In genomic region chr8:104175848-104176527, GRCm38 (mm10) we compare ENCODE assay signal across 18 mouse cellular contexts. TPM values are rescaled to one million over a fixed set of nuclear protein-coding genes. Genes with fewer than 3 reads are reported as not detected.
DNase-seq lines count a peak whose midpoint lies in the region; ATAC-seq and TF ChIP-seq lines count a peak whose summit lies in the region.
"Had no signal": no experiment of that assay in that cellular context is flagged by ENCODE, and none has a peak within 500 bp of the region (broad histone marks: within the 10 kb centered on the region; RNA-seq: fewer than 3 reads in every experiment).

No protein-coding gene starts in this region.

- 0 out of 2 replicates have a peak, but pooled peaks have one; percentile 39 for ATAC-seq in heart, embryonic 11.5 days (replicated peaks; ENCODE audit: insufficient number of reproducible peaks, low FRiP score, low TSS enrichment)
- ATAC-seq in hindbrain, embryonic 16.5 days: no peak
- ATAC-seq in erythroid progenitor cell, adult 5-6 weeks (replicated peaks; ENCODE audit: low FRiP score, poor library complexity, severe bottlenecking): no peak
- ATAC-seq: intestine, embryonic 15.5 days; liver, postnatal 0 days had no signal

- no peaks in the 10 kb centered on the region for H3K9me3 ChIP-seq in heart, embryonic 11.5 days (replicated peaks; ENCODE audit: control insufficient read depth, low read length)
- H3K9me3 ChIP-seq in heart, embryonic 10.5 days: no peaks in the 10 kb centered on the region
- H3K9me3 ChIP-seq in CH12.LX (replicated peaks; ENCODE audit: low read length): peaks cover 4% of the 10 kb centered on the region
- no peaks in the 10 kb centered on the region for H3K9me3 ChIP-seq in hindbrain, embryonic 16.5 days (ENCODE audit: control insufficient read depth, low read length)
- H3K9me3 ChIP-seq: hindbrain, embryonic 12.5 days; intestine, embryonic 15.5 days; limb, embryonic 15.5 days; midbrain, embryonic 13.5 days had no signal

- dilution Hi-C loops in CH12.LX (cut with MboI; ENCODE audit: extremely low pct_ligation_motif_present, extremely low pct_unique_long_range_greater_than_20kb, low sequenced_read_pairs): no loop called here

- no peak for DNase-seq in heart, embryonic 10.5 days (ENCODE audit: low spot score)
- DNase-seq in 3T3-L1 (ENCODE audit: low read depth, low spot score): peak; percentile 16
- DNase-seq in CH12.LX (ENCODE audit: extremely low read depth): peak; percentile 45
- DNase-seq in lung, postnatal 10 days: peak; percentile 25
- DNase-seq: adrenal gland, postnatal 14 days; cerebellum, adult 9-11 months; gastrocnemius, postnatal 36 days; liver, postnatal 0 days; thymus, postnatal 4 days had no signal

- H3K9ac ChIP-seq in heart, embryonic 11.5 days (ENCODE audit: low read depth, low read length): no peak overlapping the region
- no peak overlapping the region for H3K9ac ChIP-seq in CH12.LX (ENCODE audit: insufficient read depth, low read depth)
- no peak overlapping the region for H3K9ac ChIP-seq in hindbrain, embryonic 16.5 days (ENCODE audit: low read depth, low read length)
- H3K9ac ChIP-seq: hindbrain, embryonic 12.5 days; intestine, embryonic 15.5 days; limb, embryonic 15.5 days; liver, postnatal 0 days; midbrain, embryonic 13.5 days had no signal

- in situ Hi-C loops in CH12.LX (cut with MboI; ENCODE audit: low pct_ligation_motif_present, low pct_unique_long_range_greater_than_20kb, low sequenced_read_pairs): no loop called here

- H3K4me3 ChIP-seq in heart, embryonic 11.5 days (ENCODE audit: low read depth, low read length): no peak overlapping the region
- H3K4me3 ChIP-seq in heart, embryonic 10.5 days: no peak overlapping the region
- H3K4me3 ChIP-seq in CH12.LX (replicated peaks in 1 of 3; ENCODE audit: low read depth in 2 of 3, low read length in 2 of 3, poor library complexity in 1 of 3): no peak overlapping the region
- H3K4me3 ChIP-seq in hindbrain, embryonic 16.5 days (ENCODE audit: low read length): no peak overlapping the region
- H3K4me3 ChIP-seq: erythroblast, embryonic 14.5 days; hindbrain, embryonic 12.5 days; intestine, embryonic 15.5 days; limb, embryonic 15.5 days; midbrain, embryonic 13.5 days had no signal

- H3K27ac ChIP-seq in heart, embryonic 11.5 days (ENCODE audit: low read depth, low read length): no peak overlapping the region
- no peak overlapping the region for H3K27ac ChIP-seq in heart, embryonic 10.5 days
- H3K27ac ChIP-seq in CH12.LX (ENCODE audit: insufficient read depth, low read depth): no peak overlapping the region
- no peak overlapping the region for H3K27ac ChIP-seq in hindbrain, embryonic 16.5 days (ENCODE audit: low read depth, low read length)
- H3K27ac ChIP-seq: hindbrain, embryonic 12.5 days; intestine, embryonic 15.5 days; kidney, postnatal 0 days; limb, embryonic 15.5 days; midbrain, embryonic 13.5 days had no signal

- 44% methylated on average over 8 of the region's 8 CpGs for WGBS in heart, embryonic 11.5 days (ENCODE audit: insufficient replicate concordance)
- 46% methylated on average over 8 of the region's 8 CpGs for WGBS in heart, embryonic 10.5 days
- whole genome bisulfite sequencing in hindbrain, embryonic 16.5 days: 86% methylated on average over 8 of the region's 8 CpGs

- H3K4me1 ChIP-seq in heart, embryonic 11.5 days (ENCODE audit: control insufficient read depth, insufficient read depth, low read length): no peaks in the 10 kb centered on the region
- peaks cover 11% of the 10 kb centered on the region for H3K4me1 ChIP-seq in heart, embryonic 10.5 days
- peaks cover 9 to 19% of the 10 kb centered on the region in 2 experiments for H3K4me1 ChIP-seq in CH12.LX (ENCODE audit: control insufficient read depth in 1 of 2, insufficient read depth in 2 of 2)
- H3K4me1 ChIP-seq in hindbrain, embryonic 16.5 days (ENCODE audit: control insufficient read depth, insufficient read depth, low read depth, low read length): no peaks in the 10 kb centered on the region; the same call in 1 of the 2 replicates

- peaks cover 33% of the 10 kb centered on the region for H3K27me3 ChIP-seq in heart, embryonic 11.5 days (ENCODE audit: control insufficient read depth, insufficient read depth, low read length)
- peaks cover 45% of the 10 kb centered on the region for H3K27me3 ChIP-seq in heart, embryonic 10.5 days (ENCODE audit: insufficient read depth, poor library complexity, severe bottlenecking)
- H3K27me3 ChIP-seq in CH12.LX (replicated peaks): peaks cover 8% of the 10 kb centered on the region
- H3K27me3 ChIP-seq in hindbrain, embryonic 16.5 days (replicated peaks; ENCODE audit: control insufficient read depth, insufficient read depth, low read length): peaks cover 3% of the 10 kb centered on the region; the same call in 1 of the 2 replicates

- TF ChIP-seq POLR2A in CH12.LX (IDR thresholded peaks at IDR 0.05; ENCODE audit: low read depth, low read length): no peak

- no peak for TF ChIP-seq CTCF in CH12.LX (conservative IDR thresholded peaks at IDR 0.05 in 1 of 2, IDR thresholded peaks at IDR 0.05 in 1 of 2; ENCODE audit: low read depth in 2 of 2, low read length in 2 of 2)

- TF ChIP-seq EP300 in CH12.LX (IDR thresholded peaks at IDR 0.05; ENCODE audit: low read length): no peak

- TF ChIP-seq RAD21 in CH12.LX (IDR thresholded peaks at IDR 0.05; ENCODE audit: low read depth, low read length): no peak

- H3K79me2 ChIP-seq in CH12.LX (replicated peaks; ENCODE audit: control insufficient read depth, extremely low read depth, insufficient read depth, poor library complexity, severe bottlenecking): no peaks in the 10 kb centered on the region

- H3K4me2 ChIP-seq in heart, embryonic 11.5 days: no peak overlapping the region
- H3K4me2 ChIP-seq in CH12.LX (ENCODE audit: insufficient read depth, low read depth, poor library complexity, severe bottlenecking): 0 out of 2 replicates have a peak overlapping the region, but pooled peaks have one; percentile 25
- no peak overlapping the region for H3K4me2 ChIP-seq in hindbrain, embryonic 16.5 days (ENCODE audit: low read length)
- H3K4me2 ChIP-seq: hindbrain, embryonic 12.5 days; intestine, embryonic 15.5 days; limb, embryonic 15.5 days; midbrain, embryonic 13.5 days had no signal

- H3K36me3 ChIP-seq in heart, embryonic 11.5 days (ENCODE audit: control insufficient read depth, insufficient read depth, low read length): no peaks in the 10 kb centered on the region
- H3K36me3 ChIP-seq in heart, embryonic 10.5 days: no peaks in the 10 kb centered on the region
- H3K36me3 ChIP-seq in CH12.LX (replicated peaks in 1 of 2; ENCODE audit: control insufficient read depth in 1 of 2, insufficient read depth in 1 of 2, low read length in 1 of 2): no peaks in the 10 kb centered on the region
- H3K36me3 ChIP-seq in hindbrain, embryonic 16.5 days (ENCODE audit: control insufficient read depth, insufficient read depth, low read length): no peaks in the 10 kb centered on the region
- H3K36me3 ChIP-seq: hindbrain, embryonic 12.5 days; intestine, embryonic 15.5 days; limb, embryonic 15.5 days; midbrain, embryonic 13.5 days had no signal

TF ChIP-seq in CH12.LX, 34 proteins besides CTCF, POLR2A, EP300 and RAD21:
- no peak for TF ChIP-seq BHLHE40 (IDR thresholded peaks at IDR 0.05; ENCODE audit: low read depth, low read length)
- no peak for TF ChIP-seq CHD1 (IDR thresholded peaks at IDR 0.05; ENCODE audit: low read depth, low read length)
- TF ChIP-seq ETS1 (conservative IDR thresholded peaks at IDR 0.05; ENCODE audit: low read depth, low read length): no peak
- 0 out of 2 replicates have a peak, but pooled peaks have one; percentile 13 for TF ChIP-seq IRF4 (IDR thresholded peaks at IDR 0.05; ENCODE audit: low read depth, low read length)
- no peak for TF ChIP-seq GABPA (IDR thresholded peaks at IDR 0.05; ENCODE audit: insufficient replicate concordance, low read depth, low read length)
- TF ChIP-seq NELFE (IDR thresholded peaks at IDR 0.05; ENCODE audit: low read depth, low read length): no peak
- no peak for TF ChIP-seq USF2 (conservative IDR thresholded peaks at IDR 0.05; ENCODE audit: low read depth, low read length)
- peak; percentile 82 for TF ChIP-seq MEF2A (IDR thresholded peaks at IDR 0.05; ENCODE audit: borderline replicate concordance, low read depth, low read length)
- TF ChIP-seq MXI1 (IDR thresholded peaks at IDR 0.05; ENCODE audit: low read depth, low read length): no peak

RNA-seq across cellular contexts. Expression of gene Bean1, which starts 5.7 kb away (rescaled TPM):
- polyA plus RNA-seq in heart, embryonic 11.5 days (2014; fragmentation: Nextera tagmentation; extraction: Ambion mirVana): 0.16 and 0.20 TPM in 2 replicates
- 0.07 and 0.23 TPM in 2 replicates for polyA plus RNA-seq in heart, embryonic 10.5 days (2016; fragmentation: Nextera tagmentation; extraction: Ambion mirVana)
- not detected in 2 replicates for total RNA-seq in CH12.LX (2012; rRNA removed)
- total RNA-seq in CH12.LX (2014; rRNA removed): not detected in 2 replicates
- polyA plus RNA-seq in CH12.LX (2012; ENCODE audit: insufficient read length, low read depth): not detected in 2 replicates
- 7.8 and 8.8 TPM in 2 replicates for polyA plus RNA-seq in hindbrain, embryonic 16.5 days (2015; fragmentation: Nextera tagmentation; extraction: Ambion mirVana)
- total RNA-seq in erythroid progenitor cell, adult 5-6 weeks (2015; ENCODE audit: low replicate concordance): not detected in 2 replicates
- not detected in 2 replicates for total RNA-seq in erythroid progenitor cell, adult 5-6 weeks (2017; ENCODE audit: low replicate concordance)
- polyA plus RNA-seq: erythroblast, embryonic 14.5 days; liver, postnatal 0 days had no signal
